Mouse (Mus musculus): Measurements from ENCODE around the gene Ttc7.

DNA sequence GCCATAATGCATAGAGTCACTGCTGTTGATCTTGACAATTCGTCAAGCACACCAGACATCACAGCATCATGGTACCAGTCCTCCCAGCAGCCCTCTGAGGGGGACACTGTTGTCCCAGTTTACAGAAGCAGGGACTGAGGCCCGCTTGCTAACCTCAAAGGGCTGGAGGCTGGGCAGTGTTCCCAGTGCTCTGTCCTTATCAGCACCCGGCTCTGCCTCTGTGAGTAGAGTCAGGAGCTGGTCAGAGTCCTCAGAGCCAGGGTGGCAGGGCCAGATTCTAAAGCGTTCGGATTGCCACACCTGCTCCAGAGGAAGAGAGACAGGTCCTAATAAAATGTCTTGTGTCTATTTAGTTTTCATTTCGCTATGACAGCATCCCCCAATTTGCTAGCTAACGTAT is 55.0 kb downstream of the Ttc7 start:
- no peak for TF ChIP-seq ZC3H11A (IDR thresholded peaks at IDR 0.05; ENCODE audit: low read depth, low read length)
- TF ChIP-seq EP300 (IDR thresholded peaks at IDR 0.05; ENCODE audit: low read depth in 1 of 2, low read length in 2 of 2) = no peak
- TF ChIP-seq CTCF (IDR thresholded peaks at IDR 0.05 in 2 of 3, conservative IDR thresholded peaks at IDR 0.05 in 1 of 3; ENCODE audit: control insufficient read depth in 1 of 3, insufficient read depth in 1 of 3, low read depth in 2 of 3, low read length in 3 of 3, poor library complexity in 1 of 3, severe bottlenecking in 1 of 3) = no peak
- TF ChIP-seq ELF1 (IDR thresholded peaks at IDR 0.05; ENCODE audit: low read depth, low read length) = no peak
- TF ChIP-seq POLR2AphosphoS5 (IDR thresholded peaks at IDR 0.05; ENCODE audit: borderline replicate concordance, low read depth, low read length) = no peak
- TF ChIP-seq USF1 (IDR thresholded peaks at IDR 0.05; ENCODE audit: low read depth, low read length) = no peak
- no peak for TF ChIP-seq GABPA (IDR thresholded peaks at IDR 0.05; ENCODE audit: low read depth, low read length)
- TF ChIP-seq JUND (IDR thresholded peaks at IDR 0.05; ENCODE audit: low read depth, low read length) = no peak
- no peak for TF ChIP-seq ETS1 (IDR thresholded peaks at IDR 0.05; ENCODE audit: low read depth, low read length)
- no peak for TF ChIP-seq POLR2A (IDR thresholded peaks at IDR 0.05; ENCODE audit: control insufficient read depth in 1 of 2, insufficient read depth in 1 of 2, low read depth in 1 of 2, low read length in 2 of 2, poor library complexity in 1 of 2)

Data from MEL (cell line).